Mouse (Mus musculus): ENCODE results near the gene Ints3. TPM values are rescaled to one million over a fixed set of nuclear protein-coding genes. Genes with fewer than 3 reads are reported as not detected.
"Not testable (repeated sequence)": the region's sequence is repeated elsewhere in the genome, so short reads cannot be mapped to it uniquely, and the experiment has no call there.

Gene Ints3
- polyA plus RNA-seq, 1 experiment from 2014 or later = 32.6 TPM

DNA sequence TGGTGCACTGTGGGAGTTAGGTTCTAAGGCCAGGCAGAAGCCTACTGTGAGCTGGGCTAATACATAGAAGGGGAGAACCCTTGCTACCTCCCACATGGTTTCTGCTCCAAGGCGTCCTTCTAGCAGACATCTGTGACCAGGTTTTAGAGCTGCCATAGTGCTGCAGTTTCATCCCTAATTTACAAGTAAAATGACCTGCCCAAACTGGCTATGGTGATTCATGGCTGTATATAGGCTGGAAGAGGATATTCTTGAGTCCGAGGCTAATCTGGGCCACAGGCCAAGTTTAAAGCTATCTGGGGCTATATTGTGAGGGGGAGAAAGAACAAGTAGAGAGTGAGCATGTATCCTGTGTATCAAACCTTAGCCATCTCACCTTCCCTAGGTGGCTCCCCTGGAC, 64.4 kb downstream of the Ints3 start:
- Histone ChIP-seq H3K36me3 (no peaks in the 10 kb centered on the region), H3K4me3 (replicated peaks) (no peak overlapping the region), H3K27me3 (no peaks in the 10 kb centered on the region), H3K4me1 (replicated peaks) (no peaks in the 10 kb centered on the region), H3K9ac (replicated peaks) (no peak overlapping the region), H3K4me2 (replicated peaks) (no peak overlapping the region), H3K9me3 (no peaks in the 10 kb centered on the region), H3K27ac (no peak overlapping the region)
- 37% methylated on average over 2 of the region's 2 CpGs for WGBS
- ATAC-seq = no peak

DNA sequence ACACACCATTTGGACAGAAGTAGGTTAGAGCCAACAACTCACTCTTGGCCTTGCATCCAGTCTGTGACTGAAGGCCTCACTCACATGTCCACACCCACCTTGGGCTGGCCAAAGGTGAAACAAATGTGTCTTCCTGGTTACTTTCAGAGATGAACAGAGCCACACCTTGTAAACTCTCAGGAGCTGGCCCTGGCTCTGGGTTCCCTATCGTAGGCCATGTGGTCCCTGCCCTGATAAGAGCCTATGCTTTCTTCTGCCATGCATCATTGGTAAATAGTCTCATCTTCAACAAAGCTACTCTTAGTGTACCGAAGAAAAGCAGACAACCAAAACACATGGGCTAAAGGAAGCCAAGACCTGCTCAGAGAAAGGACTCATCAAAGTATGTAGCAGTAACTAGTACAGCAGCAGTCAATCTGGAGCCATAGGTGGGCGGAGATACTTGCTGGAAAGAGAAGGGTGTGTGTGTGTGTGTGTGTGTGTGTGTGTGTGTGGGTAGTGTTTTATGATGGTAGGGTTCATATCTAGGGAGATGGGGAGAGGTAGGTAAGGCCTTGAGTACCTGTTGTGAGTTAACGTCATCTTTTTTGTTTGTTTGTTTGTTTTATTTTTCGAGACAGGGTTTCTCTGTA, 66.3 kb downstream of the Ints3 start:
- Histone ChIP-seq H3K4me1 (replicated peaks) (no peaks in the 10 kb centered on the region), H3K4me3 (replicated peaks) (no peak overlapping the region), H3K4me2 (replicated peaks) (no peak overlapping the region), H3K9ac (replicated peaks) (no peak overlapping the region), H3K27me3 (no peaks in the 10 kb centered on the region), H3K9me3 (no peaks in the 10 kb centered on the region), H3K27ac (no peak overlapping the region), H3K36me3 (peaks cover 9% of the 10 kb centered on the region; the same call in 1 of the 2 replicates)
- ATAC-seq = no peak
- 99% methylated on average over 5 of the region's 5 CpGs for WGBS

DNA sequence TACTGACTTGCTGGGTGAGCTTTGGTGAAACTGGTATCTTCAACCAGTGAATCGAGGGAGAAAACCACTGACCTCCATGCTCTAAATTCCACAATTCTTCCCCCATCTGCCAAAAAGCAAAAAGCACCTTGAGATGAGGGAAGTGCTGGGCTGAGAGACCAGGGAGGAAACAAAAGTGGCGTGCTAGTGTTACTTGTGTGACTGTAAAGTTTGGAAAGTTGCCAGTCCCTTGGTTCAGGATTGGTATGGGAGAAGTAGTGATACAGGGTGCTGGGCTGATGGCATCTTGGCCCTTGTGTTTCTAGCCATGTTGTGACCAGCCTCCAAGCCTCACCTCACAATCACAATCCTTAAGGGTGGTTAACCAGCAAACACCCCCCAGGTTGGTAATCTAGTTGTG, 71.1 kb downstream of the Ints3 start:
- Histone ChIP-seq H3K27ac (no peak overlapping the region), H3K4me2 (replicated peaks) (no peak overlapping the region), H3K4me3 (replicated peaks) (no peak overlapping the region), H3K9ac (replicated peaks) (no peak overlapping the region), H3K4me1 (replicated peaks) (no peaks in the 10 kb centered on the region), H3K36me3 (peaks cover 30% of the 10 kb centered on the region), H3K9me3 (no peaks in the 10 kb centered on the region), H3K27me3 (no peaks in the 10 kb centered on the region)
- WGBS = 90% methylated on average over 2 of the region's 2 CpGs
- no peak for ATAC-seq

DNA sequence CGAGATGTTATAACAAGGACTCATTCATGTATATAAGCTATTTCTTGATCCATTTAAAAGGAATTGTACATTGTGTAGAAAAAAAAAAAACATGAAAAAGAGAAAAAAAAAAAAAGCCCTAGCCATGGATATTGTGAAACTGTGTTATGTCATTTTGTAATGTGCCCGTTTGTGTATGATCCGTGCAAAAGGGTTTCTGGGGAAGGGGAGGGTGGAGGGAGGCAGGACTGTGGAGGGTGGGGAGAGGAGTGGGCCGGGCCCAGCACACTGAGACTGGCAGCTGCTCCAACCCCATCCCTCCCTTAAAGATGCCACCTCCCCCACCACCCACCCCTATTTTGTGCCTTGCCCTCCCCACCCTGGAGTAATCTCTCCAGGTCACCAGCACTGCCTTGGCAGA, 71.9 kb downstream of the Ints3 start:
- no peak overlapping the region for H3K9ac ChIP-seq (replicated peaks)
- no peak overlapping the region for H3K4me3 ChIP-seq (replicated peaks)
- no peak overlapping the region for H3K4me2 ChIP-seq (replicated peaks)
- no peak overlapping the region for H3K27ac ChIP-seq
- no peak for ATAC-seq
- no peaks in the 10 kb centered on the region for H3K9me3 ChIP-seq
- no peaks in the 10 kb centered on the region for H3K27me3 ChIP-seq
- H3K36me3 ChIP-seq = peaks cover 39% of the 10 kb centered on the region
- no peaks in the 10 kb centered on the region for H3K4me1 ChIP-seq (replicated peaks)
- 81% methylated on average over 4 of the region's 4 CpGs for WGBS

DNA sequence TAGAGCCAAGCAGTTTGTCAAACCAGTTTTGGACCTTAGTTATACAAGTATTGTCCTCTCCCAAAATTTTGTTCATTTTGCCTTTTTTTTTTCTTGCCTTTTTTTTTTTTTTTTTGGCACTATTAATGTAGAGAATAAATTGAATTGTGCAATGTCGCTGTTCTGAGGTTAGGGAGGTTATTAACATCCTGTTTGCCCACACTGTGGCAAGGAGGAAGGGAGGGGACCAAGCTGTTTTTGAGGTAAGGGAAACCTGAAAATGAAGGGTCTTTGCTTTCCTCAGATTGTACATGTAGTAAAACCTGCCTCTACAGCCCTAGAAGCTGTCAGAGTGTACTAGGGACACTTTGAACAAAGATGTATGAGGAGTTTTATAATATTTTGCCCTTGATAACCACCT, 74.2 kb downstream of the Ints3 start:
- no peak for ATAC-seq
- H3K36me3 ChIP-seq = peaks cover 60% of the 10 kb centered on the region
- H3K4me2 ChIP-seq (replicated peaks) = no peak overlapping the region
- H3K4me3 ChIP-seq (replicated peaks) = no peak overlapping the region
- no peaks in the 10 kb centered on the region for H3K4me1 ChIP-seq (replicated peaks)
- no peak overlapping the region for H3K27ac ChIP-seq
- H3K27me3 ChIP-seq = no peaks in the 10 kb centered on the region
- no peak overlapping the region for H3K9ac ChIP-seq (replicated peaks)
- WGBS = 85% methylated on average over 1 of the region's 1 CpGs
- H3K9me3 ChIP-seq = no peaks in the 10 kb centered on the region

DNA sequence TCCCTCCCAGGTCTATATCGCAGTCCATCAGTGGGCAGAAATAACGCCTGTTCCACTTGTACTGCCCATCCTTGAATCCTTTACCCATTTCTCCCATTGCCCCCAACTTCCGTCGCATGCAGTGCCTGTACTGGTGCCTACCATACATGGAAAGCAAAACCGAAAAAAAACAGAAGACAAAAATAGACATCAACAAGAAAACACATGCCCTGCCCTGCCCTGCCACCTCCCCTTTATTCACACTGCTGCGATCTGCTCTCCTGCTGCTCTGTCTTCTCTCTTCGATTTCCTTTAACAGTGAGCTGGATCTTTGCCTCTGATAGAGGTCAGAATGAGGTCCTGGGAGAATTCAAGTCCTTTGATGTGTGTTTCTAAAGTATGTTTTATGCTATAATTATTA, 75.5 kb downstream of the Ints3 start:
- H3K27ac ChIP-seq = no peak overlapping the region
- no peak overlapping the region for H3K4me2 ChIP-seq (replicated peaks)
- H3K27me3 ChIP-seq = no peaks in the 10 kb centered on the region
- no peaks in the 10 kb centered on the region for H3K9me3 ChIP-seq
- WGBS = 90% methylated on average over 7 of the region's 7 CpGs
- H3K36me3 ChIP-seq = peaks cover 70% of the 10 kb centered on the region
- no peaks in the 10 kb centered on the region for H3K4me1 ChIP-seq (replicated peaks)
- no peak overlapping the region for H3K4me3 ChIP-seq (replicated peaks)
- H3K9ac ChIP-seq (replicated peaks) = no peak overlapping the region
- no peak for ATAC-seq

DNA sequence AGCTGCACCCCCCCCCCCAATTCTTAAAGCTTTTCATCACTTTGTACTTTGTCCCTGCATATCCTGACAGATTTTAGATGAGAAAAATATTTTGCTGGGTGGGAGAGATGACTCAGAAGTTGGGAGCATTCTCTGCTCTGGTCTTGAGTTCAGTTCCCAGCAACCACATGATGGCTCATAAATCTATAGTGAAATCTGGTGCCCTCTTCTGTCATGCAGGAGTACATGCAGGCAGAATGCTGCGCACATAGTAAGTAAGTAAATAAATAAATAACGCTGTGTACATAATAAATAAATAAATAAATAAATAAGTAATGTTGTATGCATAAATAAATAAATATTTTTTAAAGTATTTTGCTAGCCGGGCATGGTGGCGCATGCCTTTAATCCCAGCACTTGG, 85.6 kb downstream of the Ints3 start:
- H3K36me3 ChIP-seq = peaks cover 56% of the 10 kb centered on the region

DNA sequence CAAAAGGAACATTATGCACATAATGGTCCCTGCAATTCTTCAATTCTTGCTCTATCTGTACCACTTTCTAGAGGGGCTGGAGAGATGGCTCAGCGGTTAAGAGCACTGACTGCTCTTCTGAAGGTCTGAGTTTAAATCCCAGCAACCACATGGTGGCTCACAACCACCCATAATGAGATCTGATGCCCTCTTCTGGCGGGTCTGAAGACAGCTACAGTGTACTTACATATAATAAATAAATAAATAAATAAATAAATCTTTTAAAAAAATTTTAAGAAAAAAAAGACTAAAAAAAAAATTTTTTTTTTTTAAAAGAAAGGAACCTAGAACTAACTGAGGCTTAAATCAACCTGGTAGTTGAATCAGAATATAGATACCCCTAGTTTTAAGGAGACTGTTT, 90.6 kb downstream of the Ints3 start:
- H3K9me3 ChIP-seq; H3K27ac ChIP-seq; H3K4me1 ChIP-seq (replicated peaks); H3K27me3 ChIP-seq; H3K4me2 ChIP-seq (replicated peaks); ATAC-seq; H3K9ac ChIP-seq (replicated peaks); H3K4me3 ChIP-seq (replicated peaks): not testable (repeated sequence)
- WGBS = 62% methylated on average over 2 of the region's 2 CpGs
- H3K36me3 ChIP-seq = peaks cover 34% of the 10 kb centered on the region

More for the DNA sequence above, 85.6 kb downstream of the Ints3 start:
- ATAC-seq = no peak
- no peaks in the 10 kb centered on the region for H3K9me3 ChIP-seq
- H3K4me3 ChIP-seq (replicated peaks) = no peak overlapping the region
- no peaks in the 10 kb centered on the region for H3K27me3 ChIP-seq
- H3K4me2 ChIP-seq (replicated peaks) = no peak overlapping the region
- H3K27ac ChIP-seq = no peak overlapping the region
- no peak overlapping the region for H3K9ac ChIP-seq (replicated peaks)
- no peaks in the 10 kb centered on the region for H3K4me1 ChIP-seq (replicated peaks)
- WGBS = 97% methylated on average over 4 of the region's 4 CpGs

Other genes starting within 250 kb of the Ints3 start
- gene Rps27, start 220.0 kb downstream of the Ints3 start, polyA plus RNA-seq (2015; fragmentation: Nextera tagmentation; extraction: Ambion mirVana) = 1,033 and 1,129 TPM in 2 replicates
- 19.9 and 25.6 TPM in 2 replicates for gene Rab13, start 219.9 kb downstream of the Ints3 start, polyA plus RNA-seq (2015; fragmentation: Nextera tagmentation; extraction: Ambion mirVana)
- 90.2 and 97.6 TPM in 2 replicates for gene Jtb, start 202.0 kb downstream of the Ints3 start, polyA plus RNA-seq (2015; fragmentation: Nextera tagmentation; extraction: Ambion mirVana)
- gene Creb3l4, start 190.1 kb downstream of the Ints3 start, polyA plus RNA-seq (2015; fragmentation: Nextera tagmentation; extraction: Ambion mirVana) = 3.3 and 3.4 TPM in 2 replicates
- gene Slc39a1, start 185.4 kb downstream of the Ints3 start, polyA plus RNA-seq (2015; fragmentation: Nextera tagmentation; extraction: Ambion mirVana) = 57.0 and 60.9 TPM in 2 replicates
- gene Crtc2, start 179.5 kb downstream of the Ints3 start, polyA plus RNA-seq (2015; fragmentation: Nextera tagmentation; extraction: Ambion mirVana) = 16.9 and 21.4 TPM in 2 replicates
- gene Dennd4b, start 168.4 kb downstream of the Ints3 start, polyA plus RNA-seq (2015; fragmentation: Nextera tagmentation; extraction: Ambion mirVana) = 5.9 and 6.6 TPM in 2 replicates
- gene Gatad2b, start 140.4 kb downstream of the Ints3 start, polyA plus RNA-seq (2015; fragmentation: Nextera tagmentation; extraction: Ambion mirVana) = 15.1 and 16.0 TPM in 2 replicates
- 20.2 and 21.8 TPM in 2 replicates for gene Slc27a3, start 43.7 kb downstream of the Ints3 start, polyA plus RNA-seq (2015; fragmentation: Nextera tagmentation; extraction: Ambion mirVana)
- gene Npr1, start 32.2 kb upstream of the Ints3 start, polyA plus RNA-seq (2015; fragmentation: Nextera tagmentation; extraction: Ambion mirVana) = 1.8 and 2.4 TPM in 2 replicates
- gene Ilf2, start 42.5 kb upstream of the Ints3 start, polyA plus RNA-seq (2015; fragmentation: Nextera tagmentation; extraction: Ambion mirVana) = 343 and 361 TPM in 2 replicates
- 87.9 and 89.1 TPM in 2 replicates for gene Snapin, start 57.4 kb upstream of the Ints3 start, polyA plus RNA-seq (2015; fragmentation: Nextera tagmentation; extraction: Ambion mirVana)
- 205 and 212 TPM in 2 replicates for gene Chtop, start 75.9 kb upstream of the Ints3 start, polyA plus RNA-seq (2015; fragmentation: Nextera tagmentation; extraction: Ambion mirVana)
- 4.7 and 6.9 TPM in 2 replicates for gene S100a1, start 80.8 kb upstream of the Ints3 start, polyA plus RNA-seq (2015; fragmentation: Nextera tagmentation; extraction: Ambion mirVana)
- 7.7 and 9.9 TPM in 2 replicates for gene S100a13, start 80.8 kb upstream of the Ints3 start, polyA plus RNA-seq (2015; fragmentation: Nextera tagmentation; extraction: Ambion mirVana)
- gene S100a14, start 93.2 kb upstream of the Ints3 start, polyA plus RNA-seq (2015; fragmentation: Nextera tagmentation; extraction: Ambion mirVana) = not detected in 2 replicates
- gene S100a16, start 103.6 kb upstream of the Ints3 start, polyA plus RNA-seq (2015; fragmentation: Nextera tagmentation; extraction: Ambion mirVana) = 33.7 and 39.5 TPM in 2 replicates
- gene S100a3, start 127.0 kb upstream of the Ints3 start, polyA plus RNA-seq (2015; fragmentation: Nextera tagmentation; extraction: Ambion mirVana) = not detected in 2 replicates
- gene S100a2, start 156.6 kb upstream of the Ints3 start, polyA plus RNA-seq (2015; fragmentation: Nextera tagmentation; extraction: Ambion mirVana) = not detected in 2 replicates
- not detected in 2 replicates for gene Gm42674, start 168.3 kb upstream of the Ints3 start, polyA plus RNA-seq (2015; fragmentation: Nextera tagmentation; extraction: Ambion mirVana)
- gene S100a4, start 170.1 kb upstream of the Ints3 start, polyA plus RNA-seq (2015; fragmentation: Nextera tagmentation; extraction: Ambion mirVana) = 0.83 and 1.1 TPM in 2 replicates
- not detected in 2 replicates for gene S100a5, start 174.9 kb upstream of the Ints3 start, polyA plus RNA-seq (2015; fragmentation: Nextera tagmentation; extraction: Ambion mirVana)
- gene S100a6, start 179.3 kb upstream of the Ints3 start, polyA plus RNA-seq (2015; fragmentation: Nextera tagmentation; extraction: Ambion mirVana) = 19.7 and 25.0 TPM in 2 replicates
- not detected in 2 replicates for gene S100a7a, start 220.4 kb upstream of the Ints3 start, polyA plus RNA-seq (2015; fragmentation: Nextera tagmentation; extraction: Ambion mirVana)
- gene S100a8, start 235.4 kb upstream of the Ints3 start, polyA plus RNA-seq (2015; fragmentation: Nextera tagmentation; extraction: Ambion mirVana) = 2.8 and 4.7 TPM in 2 replicates